Mouse (Mus musculus): ENCODE results near the gene 2310034C09Rik.
"Not testable (repeated sequence)": the region's sequence is repeated elsewhere in the genome, so short reads cannot be mapped to it uniquely, and the experiment has no call there.

Gene 2310034C09Rik

DNA sequence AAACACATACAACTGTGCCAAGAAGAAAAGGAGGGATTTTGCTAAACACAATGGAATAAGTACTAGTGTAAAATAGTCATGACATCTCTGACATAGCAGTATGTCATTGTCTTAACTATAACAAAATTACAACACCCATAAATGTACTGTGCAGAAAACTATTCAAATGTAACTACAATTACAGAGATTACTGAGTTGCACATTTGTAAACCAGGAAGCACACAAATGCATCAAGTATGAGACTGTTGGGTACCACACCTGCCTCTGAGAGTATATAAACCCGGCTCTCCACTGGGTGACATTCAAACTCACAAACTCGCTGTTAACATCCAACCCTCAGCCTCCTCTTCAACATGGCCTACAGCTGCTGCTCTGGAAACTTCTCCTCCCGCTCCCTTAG, at the start of gene 2310034C09Rik:
TSS of gene 2310034C09Rik (plus strand) at position 301 of the 400 bp plus-strand sequence.
- DNase-seq: not testable (repeated sequence)

DNA sequence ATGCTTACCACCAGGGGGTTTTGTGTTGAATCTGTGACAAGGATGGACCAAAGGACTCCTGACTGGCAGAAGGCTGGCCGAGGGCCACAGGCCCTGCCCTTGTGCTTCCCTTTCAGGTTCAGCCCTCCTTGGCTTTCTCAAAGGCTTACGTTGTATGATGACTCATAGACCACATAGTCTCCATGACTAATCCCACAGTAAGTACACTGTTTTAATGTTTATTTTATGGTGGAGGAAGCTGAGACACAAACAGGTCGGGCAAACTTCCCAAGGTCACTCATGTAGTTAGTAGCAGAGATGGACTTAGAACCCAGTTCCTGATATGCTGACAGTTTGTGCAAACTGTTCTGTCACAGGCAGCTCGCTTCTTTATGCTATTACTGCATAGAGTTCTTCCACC, 47.9 kb upstream of the 2310034C09Rik start:
- DNase-seq: no peak

DNA sequence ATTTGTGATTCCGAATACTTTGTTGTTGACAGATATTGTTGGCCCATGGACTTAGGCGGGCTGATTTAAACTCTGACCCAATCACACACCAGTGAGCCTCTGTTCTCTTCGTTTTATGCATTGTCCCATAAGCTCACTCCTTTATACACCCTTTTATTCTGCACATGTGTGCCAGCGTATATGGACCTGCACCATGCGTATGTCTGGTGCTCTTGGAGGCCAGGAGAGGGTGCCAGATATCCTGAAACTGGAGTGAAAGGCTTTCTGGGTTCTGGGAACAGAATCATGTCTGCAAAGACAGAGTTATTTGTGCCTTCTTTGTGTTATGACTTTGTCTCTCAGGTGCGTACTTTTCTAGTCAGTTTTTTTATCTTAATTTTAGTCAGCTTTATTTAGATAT, 47.4 kb upstream of the 2310034C09Rik start:
- DNase-seq: peak; percentile 21

DNA sequence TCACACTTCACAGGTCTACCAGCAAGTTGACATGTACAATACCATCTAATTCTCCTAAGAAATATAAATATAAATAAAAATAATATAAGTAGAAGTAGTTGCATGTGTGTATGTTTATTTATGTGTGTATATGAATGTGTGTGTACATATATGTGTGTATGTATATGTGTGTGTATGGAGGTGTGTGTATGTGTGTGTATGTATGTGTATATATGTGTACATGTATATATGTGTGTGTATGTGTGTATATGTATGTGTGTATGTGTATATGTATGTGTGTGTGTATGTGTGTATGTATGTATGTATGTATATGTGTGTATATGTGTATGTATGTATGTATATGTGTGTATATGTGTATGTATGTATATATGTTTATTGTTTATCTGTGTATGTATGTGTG, 42.1 kb upstream of the 2310034C09Rik start:
- no peak for DNase-seq

DNA sequence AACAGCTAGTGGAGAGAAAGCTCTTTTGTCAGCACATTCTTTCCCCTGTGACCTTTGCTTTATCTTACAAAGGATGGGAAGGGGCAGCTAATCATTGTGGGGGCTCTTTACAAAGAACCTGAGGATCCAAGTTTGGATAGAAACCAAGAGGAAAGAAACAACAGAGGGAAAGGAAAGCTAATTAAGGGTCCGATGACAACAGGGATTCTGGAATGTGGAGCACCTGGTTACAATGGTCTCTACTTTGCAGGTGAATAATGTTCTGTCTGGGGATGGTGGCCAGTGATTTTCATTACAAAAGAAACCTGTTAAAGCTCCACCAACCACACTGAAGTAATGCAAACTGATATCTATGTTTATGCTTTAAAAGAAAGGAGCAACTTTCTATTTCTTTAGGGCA, 38.6 kb upstream of the 2310034C09Rik start:
- no peak for DNase-seq

DNA sequence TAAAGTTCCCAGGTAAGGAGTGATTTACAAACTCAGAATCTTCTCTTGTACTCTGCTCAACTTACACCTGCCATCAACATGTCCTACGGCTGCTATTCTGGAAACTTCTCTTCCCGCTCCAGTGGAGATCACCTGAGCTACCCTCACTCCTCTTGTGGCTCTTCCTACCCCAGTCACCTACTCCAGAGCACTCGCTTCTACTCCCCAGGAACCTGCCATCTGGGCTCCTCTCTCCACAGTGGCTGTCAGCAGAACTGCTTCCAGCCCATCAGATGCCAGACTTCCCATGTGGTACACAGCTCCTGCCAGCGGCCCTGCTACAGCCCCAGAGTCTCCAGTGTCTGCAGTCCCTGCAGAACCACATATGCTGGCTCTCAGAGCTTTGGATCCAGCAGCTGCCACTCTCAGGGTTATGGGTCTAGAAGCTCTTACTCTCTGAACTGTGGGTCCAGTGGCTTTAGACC, 29.8 kb upstream of the 2310034C09Rik start, which contains the start of gene Krtap13-1:
TSS of gene Krtap13-1 (plus strand) at position 51 of the 464 bp plus-strand sequence.
- no peak for DNase-seq

DNA sequence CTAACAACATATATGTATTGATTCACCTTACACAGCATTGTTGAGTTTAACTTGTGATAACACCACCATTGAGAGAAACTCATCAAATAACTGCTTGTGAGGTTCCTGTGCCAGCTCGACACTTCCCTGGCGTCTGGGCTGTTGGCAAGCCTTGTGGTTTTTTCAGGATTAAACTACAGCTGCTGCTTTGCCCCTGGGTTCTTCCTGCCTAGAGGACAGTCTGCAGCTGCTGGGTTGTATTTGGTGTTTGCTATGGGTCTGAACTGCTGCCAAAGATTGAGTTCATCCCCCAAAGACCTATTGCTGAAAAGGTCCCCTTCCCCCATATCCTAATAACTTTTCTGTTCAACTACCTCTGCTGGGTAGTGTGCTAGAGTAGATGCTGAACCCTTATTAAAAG, 23.3 kb upstream of the 2310034C09Rik start:
- no peak for DNase-seq

DNA sequence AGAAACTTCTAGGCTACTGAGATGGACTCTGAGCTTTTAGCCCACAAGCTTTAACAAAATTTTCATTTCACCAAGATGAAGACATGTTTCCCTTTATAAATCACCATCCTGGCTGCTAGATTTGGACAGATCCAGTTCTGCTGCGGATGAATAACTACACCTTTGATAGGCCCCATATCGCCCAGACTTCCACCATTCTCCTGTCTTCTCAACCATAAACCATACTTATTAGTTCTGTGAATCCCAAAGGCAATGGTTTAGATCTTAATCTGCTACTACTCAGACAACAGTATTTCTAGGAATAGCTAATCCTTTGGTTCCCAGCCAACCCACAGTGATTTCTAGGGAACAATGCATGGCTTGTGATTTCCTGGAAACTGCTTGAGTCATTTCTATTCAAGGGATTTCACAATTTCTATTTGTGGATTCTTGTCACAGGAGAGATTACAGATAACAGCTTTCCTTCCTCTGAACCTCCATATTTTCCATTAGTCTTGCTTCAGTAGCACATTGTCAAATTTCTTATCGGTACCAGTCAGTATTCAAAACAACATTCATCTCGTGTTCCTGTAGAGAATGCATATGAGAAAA, 13.8 kb upstream of the 2310034C09Rik start:
- DNase-seq: no peak

DNA sequence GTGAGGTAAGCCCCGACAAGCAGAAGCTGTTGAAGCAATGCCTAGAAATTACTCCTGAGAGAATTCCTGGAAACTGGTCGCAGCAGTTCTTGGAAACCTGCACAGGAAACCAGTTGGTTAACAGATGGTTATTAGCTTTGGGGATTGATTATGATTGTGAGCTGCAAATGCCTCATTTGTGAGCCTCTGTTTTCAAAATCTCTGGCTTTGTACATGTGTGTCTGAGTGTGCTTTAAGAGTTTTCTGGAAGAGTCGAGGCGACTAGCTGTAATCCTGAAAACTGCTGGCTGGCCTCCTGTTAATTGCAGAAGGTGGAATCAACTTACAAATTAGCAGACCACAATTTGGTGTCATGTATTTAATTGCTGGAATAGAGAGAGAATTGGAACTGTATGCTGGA, 10.7 kb upstream of the 2310034C09Rik start:
- DNase-seq: no peak

DNA sequence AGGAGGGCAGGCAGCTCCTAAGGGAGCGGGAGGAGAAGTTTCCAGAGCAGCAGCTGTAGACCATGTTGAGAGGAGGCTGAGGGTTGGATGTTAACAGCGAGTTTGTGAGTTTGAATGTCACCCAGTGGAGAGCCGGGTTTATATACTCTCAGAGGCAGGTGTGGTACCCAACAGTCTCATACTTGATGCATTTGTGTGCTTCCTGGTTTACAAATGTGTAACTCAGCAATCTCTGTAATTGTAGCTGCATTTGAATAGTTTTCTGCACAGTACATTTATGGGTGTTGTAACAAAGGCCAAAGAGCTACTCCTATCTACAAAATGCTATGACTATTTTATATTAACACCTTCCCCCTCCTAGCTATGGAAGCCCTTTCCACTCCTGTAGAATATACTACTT, 7.1 kb upstream of the 2310034C09Rik start, which contains the start of gene Krtap13:
TSS of gene Krtap13 (minus strand) at position 101 of the 400 bp plus-strand sequence.
- DNase-seq: not testable (repeated sequence)

DNA sequence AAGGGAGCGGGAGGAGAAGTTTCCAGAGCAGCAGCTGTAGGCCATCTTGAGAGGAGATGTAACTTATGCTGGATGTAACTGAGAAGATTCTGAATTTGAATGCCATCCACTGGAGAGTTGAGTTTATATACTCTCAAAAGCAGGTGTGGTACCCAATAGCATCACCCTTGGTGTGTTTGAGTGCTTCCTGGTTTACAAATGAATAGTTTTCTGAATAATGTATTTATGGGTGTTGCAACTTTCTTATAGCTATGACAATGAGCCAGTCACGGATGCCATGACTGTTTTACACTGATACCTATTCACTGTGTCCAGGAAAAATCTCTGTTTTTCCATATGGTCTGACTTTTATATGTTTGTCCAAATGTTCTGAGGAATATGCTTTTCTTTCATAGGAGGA, 15.5 kb downstream of the 2310034C09Rik start, which contains the start of gene 2310057N15Rik:
TSS of gene 2310057N15Rik (minus strand) at position 101 of the 400 bp plus-strand sequence.
- DNase-seq: no peak

DNA sequence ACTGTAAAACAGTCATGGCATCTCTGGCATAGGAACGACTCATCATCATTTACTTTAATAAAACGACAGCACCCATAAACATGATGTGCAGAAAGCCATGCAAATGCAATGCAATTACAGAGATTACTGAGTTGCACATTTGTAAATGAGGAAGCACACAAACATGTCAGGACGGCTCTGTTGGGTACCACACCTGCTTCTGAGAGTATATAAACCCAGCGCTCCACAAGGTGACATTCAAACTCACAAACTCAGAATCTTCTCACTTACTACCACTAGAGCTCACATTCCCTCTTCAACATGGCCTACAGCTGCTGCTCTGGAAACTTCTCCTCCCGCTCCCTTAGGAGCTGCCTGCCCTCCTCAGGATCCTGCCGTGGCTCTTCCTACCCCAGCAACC, 18.9 kb downstream of the 2310034C09Rik start, which contains the start of gene Gm5965:
TSS of gene Gm5965 (plus strand) at position 301 of the 400 bp plus-strand sequence.
- DNase-seq: no peak

DNA sequence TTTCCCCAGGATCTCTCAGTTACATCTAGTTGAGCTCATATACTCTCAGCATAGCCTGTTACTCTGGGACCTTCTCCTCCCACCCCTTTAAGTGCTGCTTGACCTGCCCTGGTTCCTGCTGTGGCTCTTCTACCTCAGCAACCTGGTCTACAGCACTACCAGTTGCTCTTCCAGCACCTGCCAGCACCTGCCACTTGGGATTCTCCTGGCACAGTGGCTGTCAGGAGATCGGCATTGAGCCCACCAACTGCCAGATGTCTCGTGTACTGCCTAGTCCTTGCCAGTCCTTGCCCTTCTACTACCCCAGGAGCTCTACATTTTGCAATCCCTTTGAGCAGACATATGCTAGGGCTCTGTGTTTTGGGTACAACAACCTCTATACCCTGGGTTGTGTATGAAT, 28.1 kb downstream of the 2310034C09Rik start:
- no peak for DNase-seq
